Mouse (Mus musculus) forebrain, embryonic 12.5 days (tissue): ENCODE data around the gene 9530077C05Rik. TPM values are rescaled to one million over a fixed set of nuclear protein-coding genes. Genes with fewer than 3 reads are reported as not detected.

Source experiments
- polyA plus RNA-seq: library from polyadenylated mRNA; unstranded; fragments of >200 nt; fragmentation: Nextera tagmentation; extraction: Ambion mirVana; gene quantifications from 2 replicates; pipeline ENCODE4 v1.2.1, GENCODE M21; 2016

9530077C05Rik gene
- polyA plus RNA-seq, 1 experiment from 2014 or later = 10.2 TPM

Other genes starting within 250 kb of the 9530077C05Rik start
- gene Zfp872, start 223.4 kb upstream of the 9530077C05Rik start, polyA plus RNA-seq = 0.10 and 0.31 TPM in 2 replicates
- gene Zfp809, start 185.8 kb upstream of the 9530077C05Rik start, polyA plus RNA-seq = 10.1 and 11.3 TPM in 2 replicates
- gene Zfp599, start 151.6 kb upstream of the 9530077C05Rik start, polyA plus RNA-seq = 7.7 and 8.3 TPM in 2 replicates
- 35.7 and 36.8 TPM in 2 replicates for gene Zfp810, start 103.9 kb upstream of the 9530077C05Rik start, polyA plus RNA-seq
- gene Anln, start 22.3 kb upstream of the 9530077C05Rik start, polyA plus RNA-seq = 36.8 and 41.1 TPM in 2 replicates
- not detected in 2 replicates for gene Gm17545, start 42.8 kb downstream of the 9530077C05Rik start, polyA plus RNA-seq
- 58.2 and 63.2 TPM in 2 replicates for gene Rp9, start 58.2 kb downstream of the 9530077C05Rik start, polyA plus RNA-seq
- 20.0 and 20.4 TPM in 2 replicates for gene Bbs9, start 64.2 kb downstream of the 9530077C05Rik start, polyA plus RNA-seq